Mouse (Mus musculus): ENCODE measurements around the gene Atrn.

Gene Atrn

DNA sequence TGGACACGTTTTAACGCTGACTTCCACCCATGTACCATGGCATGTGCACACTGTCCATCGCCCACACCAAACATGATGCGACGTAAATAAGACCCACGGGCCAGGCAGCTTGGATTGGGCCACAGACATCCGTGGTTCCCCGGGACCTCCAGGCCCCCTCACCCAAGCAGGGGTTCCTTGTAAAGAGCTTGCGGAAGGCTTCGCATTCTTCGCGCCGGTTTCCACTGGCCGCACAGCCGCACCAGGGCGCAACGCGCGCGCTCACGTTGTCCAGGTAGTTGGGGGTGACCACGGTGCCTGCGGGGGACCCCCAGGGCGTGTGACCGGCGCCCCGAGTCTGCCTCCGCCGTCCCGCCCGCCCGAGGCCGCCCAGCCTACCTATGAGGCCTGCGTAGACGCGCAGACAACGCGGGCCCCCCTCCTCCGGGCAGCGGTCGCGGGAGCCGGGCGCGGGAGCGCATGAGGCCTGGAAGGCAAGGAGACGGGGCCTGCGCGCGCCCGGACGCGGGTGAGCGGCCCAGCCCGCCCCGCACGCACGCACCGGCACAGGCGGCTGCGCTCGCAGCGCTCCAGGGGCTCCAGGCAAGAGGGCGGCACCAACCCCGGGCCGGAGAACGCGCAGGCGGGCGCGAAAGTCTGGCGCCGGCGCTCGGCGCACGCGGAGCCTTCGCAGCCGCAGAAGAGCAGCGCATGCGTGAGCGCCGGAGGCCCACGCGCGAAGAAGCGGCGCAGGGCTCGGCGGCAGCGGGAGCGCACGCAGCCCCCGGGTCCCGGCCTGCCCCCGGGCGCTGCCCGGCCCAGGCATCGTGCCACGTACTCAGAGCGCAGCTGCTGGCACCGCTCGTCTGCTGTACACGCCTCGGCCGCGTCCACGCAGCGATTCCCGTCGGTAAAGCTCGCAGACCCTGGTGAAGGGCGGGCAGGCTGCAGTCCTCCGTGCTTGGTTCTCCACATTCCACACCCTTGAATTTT is 134.8 kb downstream of the Atrn start:
- DNase-seq, result peak; percentile 74 to 81

DNA sequence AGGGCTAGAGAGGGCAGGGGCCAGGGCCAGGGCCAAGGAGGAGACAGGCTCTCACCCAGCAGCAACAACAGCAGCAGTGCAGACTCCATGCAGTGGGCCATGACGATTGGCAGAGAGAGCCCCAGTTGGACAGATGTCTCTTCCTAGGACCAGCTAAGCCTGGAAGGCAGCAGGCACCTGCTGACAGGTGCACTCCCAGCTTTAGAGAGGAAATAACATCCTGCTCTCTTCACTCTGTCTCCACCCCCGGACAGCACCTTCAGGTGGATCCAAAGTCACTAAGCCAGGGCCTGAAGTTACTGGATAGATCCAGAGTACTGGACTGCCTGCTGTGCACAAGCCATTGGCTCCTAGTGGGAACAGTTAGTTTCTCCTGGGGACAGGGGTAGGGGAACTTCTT is 136.7 kb downstream of the Atrn start, which contains the start of gene Gfra4:
Gene Gfra4, minus strand, starts transcription at position 101 of the 400 bp plus-strand sequence.
- no peak for DNase-seq

DNA sequence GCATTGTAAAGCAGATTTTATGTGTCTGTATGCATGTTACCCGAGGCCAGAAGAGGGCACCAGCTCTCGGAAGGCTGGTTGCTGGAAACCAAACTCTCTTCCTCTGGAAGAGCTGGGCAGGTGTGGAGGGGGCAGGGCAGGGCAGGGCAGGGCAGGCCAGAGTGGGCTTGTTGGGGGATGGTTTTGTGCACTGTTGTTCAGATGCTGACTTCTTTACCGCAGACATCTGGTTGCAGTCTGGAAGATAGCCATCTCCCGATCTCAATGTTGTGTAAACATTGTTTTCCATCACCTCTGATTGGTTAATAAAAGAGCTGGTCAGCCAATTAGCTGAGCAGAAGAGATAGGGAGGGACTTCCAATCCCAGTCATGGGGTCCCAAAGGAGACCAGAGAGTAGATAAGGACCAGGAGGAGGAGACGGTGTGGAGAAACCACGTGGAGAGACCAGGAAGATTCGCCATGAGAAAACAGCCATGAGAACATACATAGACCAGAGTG is 138.1 kb downstream of the Atrn start:
- DNase-seq, result no peak

DNA sequence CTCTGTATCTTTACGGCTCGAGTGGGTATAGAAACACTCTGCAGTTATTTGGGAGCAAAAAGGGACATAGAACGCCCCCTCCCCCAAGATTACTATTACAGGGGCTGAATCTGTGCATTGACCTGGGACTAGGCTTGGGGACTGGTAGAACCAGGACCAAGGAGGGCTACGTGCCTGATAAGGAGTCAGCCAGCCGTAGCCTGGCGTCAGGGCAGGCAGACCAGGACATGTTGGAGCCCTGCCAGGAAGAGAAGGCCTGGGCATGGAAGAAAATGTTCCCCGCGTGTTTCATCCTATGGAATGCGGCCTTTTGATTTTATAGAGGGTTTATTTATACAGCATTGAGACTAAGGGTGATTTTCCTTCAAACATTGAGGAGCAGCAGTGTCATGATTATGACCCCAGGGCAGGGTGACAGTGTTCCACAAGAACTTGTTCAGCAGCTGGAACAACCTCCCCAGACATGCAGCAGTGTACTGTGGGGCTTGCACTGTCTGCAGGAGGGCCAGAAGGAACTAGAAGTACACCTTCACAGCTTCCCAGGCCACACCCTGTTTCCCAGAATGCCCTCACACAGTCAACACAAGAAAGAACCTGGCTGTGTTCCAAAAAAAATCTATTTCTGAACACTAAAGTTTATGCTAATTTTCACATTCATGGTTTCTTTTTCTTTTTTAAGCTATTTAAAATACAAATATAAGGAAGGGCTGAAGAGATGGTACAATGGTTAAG is 138.9 kb downstream of the Atrn start:
- peak in 1 of 2 experiments; percentile 23 for DNase-seq

DNA sequence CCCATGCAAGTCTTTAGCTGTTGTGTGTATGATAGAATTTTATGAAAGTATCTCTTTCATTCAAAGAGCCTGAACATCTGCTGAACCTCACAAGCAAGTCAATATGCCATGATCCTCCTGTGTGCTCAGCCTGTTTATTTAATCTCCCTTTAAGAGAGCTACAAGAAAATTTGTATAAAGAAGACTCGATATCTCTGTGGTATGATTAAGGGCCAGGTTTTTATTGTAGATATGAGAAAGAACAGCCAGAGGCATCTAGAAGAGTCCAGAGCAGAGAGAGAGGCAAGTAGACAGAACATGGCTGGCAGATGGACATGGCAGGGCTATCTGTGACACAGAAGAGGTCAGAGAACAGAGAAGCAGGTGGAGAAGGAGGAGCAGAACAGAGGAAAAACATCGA is 139.7 kb downstream of the Atrn start:
- DNase-seq, result no peak

DNA sequence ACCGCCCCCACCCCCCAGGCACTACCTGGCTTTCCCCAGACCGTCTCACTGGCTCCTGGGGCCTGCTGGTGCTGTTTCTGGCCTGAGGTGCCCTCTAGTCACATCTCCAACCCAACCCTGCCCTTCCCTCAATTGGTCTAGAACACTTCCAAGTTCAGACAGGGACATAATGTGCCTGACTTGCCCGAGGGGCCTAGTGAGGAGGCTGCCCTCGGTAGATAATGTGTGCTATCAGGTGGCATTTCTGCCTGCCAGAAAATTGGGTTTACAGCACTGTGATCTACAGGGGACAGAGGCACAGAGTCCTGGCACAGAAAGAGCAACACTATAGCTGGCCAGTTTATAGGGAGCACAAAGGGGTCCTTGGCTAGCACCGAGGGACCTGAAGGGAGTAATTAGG is 145.7 kb downstream of the Atrn start:
- DNase-seq, result no peak

DNA sequence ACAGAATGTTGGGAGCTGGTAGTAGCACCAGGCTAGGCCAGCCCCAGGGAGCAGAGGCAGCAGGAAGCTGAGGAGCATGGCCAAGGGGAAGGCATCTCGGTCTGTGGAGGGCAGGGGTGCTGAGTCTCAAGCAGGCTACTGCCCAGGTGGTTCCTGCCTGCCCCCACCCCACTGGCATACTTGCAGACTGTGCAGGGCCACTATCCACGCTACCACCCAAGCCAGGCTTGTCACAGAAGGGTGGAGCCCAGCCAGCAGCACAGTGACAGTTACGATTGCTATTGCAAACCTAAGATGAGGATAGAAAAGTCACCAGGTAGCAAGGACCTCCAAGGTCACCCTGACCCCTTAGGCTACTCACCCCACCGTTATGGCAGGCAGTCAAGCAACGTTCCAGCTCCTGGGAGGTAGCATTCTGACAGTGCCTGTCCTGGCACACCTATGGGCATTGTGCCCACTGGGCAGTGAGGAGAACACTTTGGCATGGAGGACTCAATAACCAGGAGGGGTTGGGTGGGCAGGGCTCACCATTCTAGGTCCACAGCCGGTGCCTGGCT is 146.6 kb downstream of the Atrn start:
- no peak for DNase-seq

DNA sequence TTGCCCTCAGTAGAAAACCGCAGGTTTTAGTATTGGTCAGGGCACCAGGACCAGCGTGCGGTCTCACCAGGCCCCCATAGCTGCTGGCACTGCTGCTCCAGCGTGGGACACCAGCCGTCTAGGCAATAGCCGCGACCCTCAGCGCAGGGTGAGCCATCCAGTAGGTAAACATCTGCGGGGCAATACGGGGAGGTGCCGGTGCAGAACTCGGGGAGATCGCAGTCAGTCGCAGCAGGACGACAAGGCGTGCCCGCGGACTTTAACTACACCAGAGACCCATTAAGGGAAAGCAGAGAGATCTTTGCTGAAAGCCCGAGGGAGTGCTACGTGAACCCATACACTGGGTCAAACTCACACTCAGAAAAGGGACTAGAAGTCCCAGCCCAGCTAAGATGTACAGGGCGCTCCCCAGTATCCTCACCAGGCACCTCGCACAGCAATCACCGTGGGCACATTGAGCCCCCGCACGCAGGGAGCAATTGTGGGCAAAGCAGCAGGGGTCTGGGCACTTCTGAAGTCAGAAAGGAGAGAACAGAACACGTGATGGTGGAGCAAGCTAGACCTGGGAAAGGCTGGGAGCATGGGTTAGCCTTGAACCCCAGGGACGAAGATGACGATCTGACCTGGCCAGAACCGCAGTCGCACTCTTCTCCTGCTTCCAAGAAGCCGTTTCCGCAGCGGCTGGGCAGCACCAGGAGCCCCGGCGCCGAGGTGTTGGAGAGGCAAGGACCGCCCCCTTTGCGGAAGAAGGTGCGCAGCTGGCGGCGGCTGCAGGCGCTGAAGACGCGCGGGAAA is 147.8 kb downstream of the Atrn start:
- DNase-seq, result no peak

DNA sequence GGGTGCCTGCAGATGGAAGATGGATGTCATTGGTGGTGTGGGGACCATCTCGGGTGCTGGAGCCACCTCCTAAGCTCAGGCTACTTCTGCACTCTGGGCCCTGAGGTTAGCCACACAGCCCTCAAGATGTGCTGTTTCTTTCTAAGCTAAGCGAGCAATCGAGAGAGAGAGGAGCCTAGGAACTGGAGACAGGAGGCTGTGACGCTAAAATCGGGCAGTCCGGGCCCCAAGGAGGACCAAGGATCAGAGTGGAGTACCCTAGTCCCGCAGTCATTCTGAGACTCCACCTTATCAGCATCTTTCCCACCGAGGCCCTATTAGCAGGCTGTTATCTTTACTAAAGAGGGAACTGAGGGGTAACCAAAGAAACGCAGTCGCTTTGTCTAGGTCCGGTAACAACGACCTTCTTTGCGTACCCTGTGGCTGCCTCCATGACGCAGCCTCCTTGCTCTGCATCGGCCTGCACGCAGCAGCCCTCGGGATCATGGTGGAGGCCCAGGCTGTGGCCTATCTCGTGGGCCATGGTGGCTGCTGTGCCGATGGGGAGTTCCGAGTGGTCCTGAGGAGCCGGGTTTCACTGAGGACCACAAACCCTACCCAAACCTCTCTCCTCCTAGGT is 148.5 kb downstream of the Atrn start:
- no peak for DNase-seq

DNA sequence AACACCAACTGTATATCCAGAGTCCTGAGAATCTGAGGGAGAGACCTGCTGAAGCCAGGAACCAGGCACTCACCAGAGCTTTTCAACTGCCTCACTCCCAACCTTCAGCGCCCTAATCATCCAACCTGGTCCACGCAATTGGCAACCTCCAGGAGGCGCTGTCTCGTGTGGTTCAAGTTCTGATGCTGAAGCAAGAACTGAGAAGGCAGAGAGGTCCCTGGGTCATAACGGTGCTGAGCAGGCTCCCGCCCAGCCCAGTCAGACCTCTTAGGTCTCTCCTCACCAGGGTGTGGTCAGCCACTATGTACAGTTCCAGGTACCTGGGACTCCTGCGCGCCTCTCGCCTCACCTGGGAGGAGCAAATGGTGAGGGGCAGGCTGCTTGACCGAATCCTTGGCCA is 149.3 kb downstream of the Atrn start:
- peak in 1 of 2 experiments; percentile 44 for DNase-seq

DNA sequence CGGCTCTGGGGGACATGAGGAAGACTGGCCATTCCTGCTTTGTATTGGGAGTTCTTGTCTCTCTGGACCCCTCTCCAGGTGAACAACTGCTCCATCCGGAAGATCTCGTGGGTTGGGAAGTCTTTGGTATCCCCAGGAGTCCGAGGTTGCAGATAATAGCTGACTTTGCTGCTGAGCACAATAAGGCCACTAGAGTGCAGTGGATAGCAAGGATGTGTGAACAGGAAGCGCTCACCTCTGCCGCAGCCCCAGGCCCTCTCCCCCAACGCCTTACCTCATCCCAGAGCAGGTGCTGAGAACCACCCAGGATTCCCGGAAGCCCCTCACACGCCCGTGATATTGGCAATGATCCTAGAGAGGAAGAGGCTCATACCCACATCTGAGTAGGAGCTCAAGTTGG is 149.9 kb downstream of the Atrn start:
- DNase-seq, result no peak

DNA sequence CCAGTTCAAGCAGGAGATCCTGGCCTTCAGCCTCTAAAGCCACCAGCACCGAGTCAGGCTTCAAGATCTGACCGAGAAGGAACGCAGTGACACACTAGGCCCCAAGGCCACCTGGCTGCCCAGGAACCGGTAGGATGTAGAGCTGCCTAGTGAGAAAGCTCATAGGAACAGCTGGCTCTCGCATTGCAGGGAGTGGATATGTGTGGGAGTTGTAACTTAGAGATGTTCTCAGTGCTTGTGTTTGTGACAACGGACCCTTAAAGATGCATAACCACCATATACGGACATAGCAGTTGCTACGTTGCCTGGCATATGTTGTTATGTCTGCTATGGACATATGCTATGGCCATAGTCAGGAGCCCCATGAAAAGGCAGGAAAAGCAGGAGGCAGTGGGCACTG is 152.4 kb downstream of the Atrn start:
- no peak for DNase-seq

DNA sequence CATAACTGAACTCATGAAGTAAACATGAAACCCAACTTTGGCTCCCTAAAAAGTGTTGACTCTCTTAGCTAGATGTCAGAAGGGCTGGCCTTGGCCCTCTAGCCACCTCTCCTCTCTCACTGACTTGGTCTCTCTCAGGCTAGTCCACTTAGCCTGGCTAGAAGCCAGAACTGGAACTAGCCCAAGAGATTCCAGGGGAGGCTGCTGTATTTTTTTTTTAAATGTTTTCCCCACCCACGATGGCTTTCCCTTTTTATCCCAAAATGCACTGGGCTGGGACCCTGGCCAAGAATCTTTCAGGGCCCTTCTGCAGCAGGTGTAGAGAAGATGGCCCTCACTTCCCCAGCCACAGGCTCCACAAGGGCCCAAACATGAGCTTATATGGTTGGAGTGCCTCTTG is 153.1 kb downstream of the Atrn start:
- DNase-seq, result no peak

DNA sequence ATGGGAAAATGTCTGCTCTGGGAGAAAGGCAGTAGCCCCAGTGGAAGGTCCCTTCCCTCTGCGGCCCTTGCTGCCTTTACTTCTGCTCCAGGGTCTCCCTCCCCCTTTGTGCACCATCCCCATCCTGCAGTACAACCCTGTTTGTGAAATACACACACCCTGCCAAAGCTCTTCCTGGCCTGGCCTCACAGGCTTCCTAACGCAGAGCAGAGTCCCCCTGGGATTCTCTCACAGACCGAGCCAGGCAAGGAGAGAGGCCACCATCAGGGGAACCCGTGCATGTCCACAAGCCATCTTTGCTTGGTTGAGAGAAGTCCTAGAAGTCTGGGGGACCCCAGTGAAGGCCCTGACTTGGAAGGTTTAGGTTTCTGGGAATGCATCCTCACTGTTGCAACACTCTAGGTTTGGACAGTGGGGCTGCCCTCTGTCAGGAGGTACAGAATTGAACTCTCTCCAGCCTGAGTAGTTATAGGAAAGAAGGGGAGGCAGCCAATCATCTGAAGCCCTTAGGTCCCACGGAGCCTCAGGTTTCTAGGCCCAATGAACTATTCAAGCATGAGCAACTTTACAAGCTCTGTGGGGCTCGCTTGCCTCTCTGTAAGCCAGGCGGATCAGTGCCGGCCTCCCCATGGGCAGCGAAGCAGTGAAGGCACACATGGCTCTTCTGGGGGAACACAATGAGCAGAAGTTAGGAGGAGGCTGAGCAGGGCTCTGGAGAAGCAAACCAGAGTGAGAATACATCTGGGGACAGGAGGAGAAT is 153.7 kb downstream of the Atrn start:
- DNase-seq, result no peak

DNA sequence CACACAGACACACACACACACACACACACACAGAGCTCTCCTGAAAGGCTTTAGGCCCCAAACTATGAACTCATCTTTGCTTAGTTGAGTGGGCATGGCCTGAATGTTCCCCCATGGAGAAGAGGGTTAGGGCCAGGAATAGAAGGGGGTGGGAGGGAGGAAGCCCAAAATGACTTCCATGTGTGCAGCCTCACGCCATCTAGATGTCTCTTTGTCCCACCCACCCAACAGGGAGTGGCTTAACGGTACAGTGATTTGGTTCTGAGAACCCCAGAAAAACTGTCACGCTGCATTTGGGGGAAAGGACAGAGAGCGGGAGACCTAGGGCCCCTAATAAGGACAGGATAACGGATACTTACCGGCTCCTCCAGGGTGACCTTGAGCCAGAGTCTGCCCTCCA is 154.5 kb downstream of the Atrn start:
- no peak for DNase-seq

DNA sequence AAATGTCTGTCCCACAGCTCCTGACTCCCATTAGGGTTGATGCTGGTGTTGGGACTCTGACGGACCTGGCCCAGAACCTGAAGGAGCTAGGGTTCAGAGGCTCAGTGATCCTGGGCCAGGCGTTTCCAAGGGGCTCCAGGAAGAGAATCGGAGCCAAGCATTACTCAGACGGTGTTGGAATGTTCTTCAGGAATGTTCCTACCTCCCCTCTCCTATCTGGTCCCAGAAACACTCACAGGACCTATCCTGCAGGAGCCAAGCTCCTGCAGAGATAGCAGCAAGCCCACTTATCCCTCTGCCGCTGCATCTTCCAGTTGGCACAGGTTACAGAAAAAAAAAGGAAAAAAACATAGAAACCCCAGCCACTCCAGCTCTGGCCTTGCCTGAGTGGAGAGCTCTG is 155.3 kb downstream of the Atrn start:
- no peak for DNase-seq

DNA sequence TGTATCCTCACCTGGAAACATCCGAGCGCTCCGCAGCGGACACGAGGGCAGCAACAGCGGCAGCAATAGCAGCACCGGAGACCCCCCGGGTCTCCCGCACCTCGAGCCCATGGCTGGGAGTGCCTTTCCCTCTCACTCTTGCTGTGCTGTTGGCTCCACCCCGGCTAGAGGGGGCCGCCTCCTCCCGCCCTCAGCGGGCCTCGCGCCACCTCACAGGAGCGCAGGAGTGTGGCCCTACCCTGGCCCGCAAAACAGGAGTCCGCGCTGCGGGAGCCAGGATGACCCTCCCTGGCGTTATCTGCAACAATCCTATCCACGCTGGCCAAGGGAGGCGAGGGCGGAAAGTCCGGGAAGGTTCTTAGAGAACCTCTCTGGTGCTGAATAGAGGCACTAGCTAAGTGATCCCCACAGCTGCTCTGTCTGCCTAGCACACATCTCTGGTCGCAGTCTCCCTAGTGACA is 157.1 kb downstream of the Atrn start, which contains the start of gene Adam33:
Gene Adam33, minus strand, starts transcription at position 411 of the 461 bp plus-strand sequence.
- no peak for DNase-seq

DNA sequence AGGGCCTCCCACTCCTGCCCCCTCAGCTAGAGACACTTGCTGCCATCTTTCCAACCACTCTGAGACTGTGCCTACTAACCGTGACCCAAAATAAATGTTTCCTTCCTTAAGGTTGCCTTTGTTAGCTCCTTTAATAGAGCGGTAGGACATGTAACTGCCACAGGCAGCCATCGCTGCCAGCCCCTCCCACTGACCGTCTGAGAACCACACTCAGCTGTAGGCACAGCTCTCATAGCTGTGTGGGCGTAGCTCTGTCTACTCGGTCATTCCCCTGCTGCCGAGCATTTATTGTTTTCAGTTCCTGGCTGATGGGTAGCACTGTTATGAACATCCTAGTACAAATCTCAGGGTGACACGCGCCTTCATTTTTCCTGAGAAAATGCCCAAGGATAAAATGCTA is 160.0 kb downstream of the Atrn start:
- no peak for DNase-seq

DNA sequence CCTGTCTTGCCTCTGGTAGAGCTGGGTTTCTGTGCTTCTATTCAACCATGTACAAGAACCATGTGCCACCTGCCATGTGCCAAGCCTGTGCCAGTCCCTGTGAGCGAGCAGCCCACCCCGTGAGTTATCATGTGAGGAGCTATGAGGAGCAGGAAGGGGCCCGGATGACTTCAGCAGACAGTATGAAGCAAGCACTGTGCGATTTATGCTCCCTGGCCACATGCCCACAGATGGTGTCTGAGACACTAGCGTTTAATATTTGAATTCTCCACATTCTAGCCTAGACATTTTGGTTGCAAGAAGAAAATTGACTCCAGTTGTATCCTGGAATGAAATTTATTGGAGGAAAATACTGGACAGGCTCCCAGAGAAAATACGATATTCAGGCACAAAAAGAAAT is 161.2 kb downstream of the Atrn start:
- no peak for DNase-seq

DNA sequence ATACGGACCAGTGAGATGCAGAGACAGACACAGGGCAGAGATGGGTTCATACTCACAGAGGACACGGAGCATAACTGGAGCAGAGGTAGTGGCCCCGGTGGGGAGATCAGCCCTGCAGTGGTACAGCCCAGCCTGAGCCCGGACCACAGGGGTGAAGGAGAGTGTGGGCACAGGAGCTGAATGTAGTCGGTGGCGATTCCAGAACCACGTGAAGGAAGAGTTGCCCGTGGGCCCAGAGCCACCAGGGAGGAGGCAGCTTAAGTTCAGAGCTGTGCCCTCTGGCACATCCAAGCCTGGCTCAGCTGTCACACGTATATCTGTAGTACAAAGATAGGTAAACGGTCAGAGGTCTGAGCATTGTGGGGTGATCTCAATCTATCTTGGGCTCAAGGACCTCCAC is 166.2 kb downstream of the Atrn start:
- no peak for DNase-seq

All from cerebellum, postnatal 25 days (tissue).